Mouse (Mus musculus): ENCODE results near the gene Aoah. TPM values are rescaled to one million over a fixed set of nuclear protein-coding genes. Genes with fewer than 3 reads are reported as not detected.

Aoah gene
- polyA plus RNA-seq, 2 experiments from 2014 or later: not detected

DNA sequence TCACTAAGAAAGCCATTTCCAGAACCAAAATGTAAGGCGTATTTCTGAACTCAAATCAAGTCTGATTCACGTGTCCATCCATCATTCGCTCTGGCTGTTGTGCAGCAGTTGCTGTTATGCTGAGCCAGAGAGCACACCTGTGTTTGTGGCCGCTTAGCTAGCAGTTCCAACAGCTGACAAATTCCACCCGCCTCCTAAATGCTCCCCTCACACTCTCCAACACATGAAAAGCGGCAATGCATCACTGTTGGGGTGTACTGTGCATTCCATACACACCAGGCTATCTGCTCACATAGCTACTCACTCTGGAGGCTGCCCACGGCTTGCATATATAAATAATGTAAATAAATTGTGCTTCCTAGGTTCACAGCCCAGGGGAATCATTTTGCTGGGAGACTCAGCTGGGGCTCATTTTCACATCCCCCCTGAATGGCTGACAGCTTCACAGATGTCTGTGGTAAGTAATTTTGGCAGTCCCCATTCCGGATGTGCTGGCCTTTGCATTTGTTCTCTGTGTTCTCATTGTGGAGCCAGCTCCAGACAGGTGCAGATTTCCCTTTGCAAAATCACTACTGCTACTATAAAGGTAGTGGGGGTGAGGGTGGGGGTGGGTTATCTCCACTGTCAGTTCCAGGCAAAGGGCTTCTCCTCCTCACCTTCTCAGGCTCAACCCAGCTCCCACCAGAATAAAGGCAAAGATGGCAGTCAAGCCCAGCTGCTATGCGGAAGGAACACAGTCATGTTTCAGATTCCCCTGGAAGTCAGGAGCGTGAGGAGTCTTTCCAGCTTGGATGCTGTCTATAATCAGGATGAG lies 123.0 kb downstream of the Aoah start:
- ATAC-seq: no peak

DNA sequence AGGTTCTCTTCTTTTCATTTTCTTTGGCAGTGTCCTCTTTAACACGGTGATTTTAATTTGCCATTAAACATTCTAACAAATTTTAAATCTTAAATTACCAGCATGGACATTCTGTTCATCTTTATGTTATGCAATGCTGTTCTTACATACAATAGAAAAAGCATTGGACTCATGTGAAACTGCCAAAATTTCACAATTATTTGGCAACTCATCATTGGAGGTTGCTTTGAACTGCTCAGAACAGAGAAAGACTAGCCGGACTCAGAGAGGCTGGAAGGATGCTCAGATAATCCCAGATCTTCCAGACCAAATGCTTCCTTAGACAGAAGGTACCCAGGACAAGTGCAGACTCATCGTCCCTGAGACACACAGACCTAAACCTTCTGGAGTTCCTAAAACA lies 126.5 kb downstream of the Aoah start:
- no peak for ATAC-seq

DNA sequence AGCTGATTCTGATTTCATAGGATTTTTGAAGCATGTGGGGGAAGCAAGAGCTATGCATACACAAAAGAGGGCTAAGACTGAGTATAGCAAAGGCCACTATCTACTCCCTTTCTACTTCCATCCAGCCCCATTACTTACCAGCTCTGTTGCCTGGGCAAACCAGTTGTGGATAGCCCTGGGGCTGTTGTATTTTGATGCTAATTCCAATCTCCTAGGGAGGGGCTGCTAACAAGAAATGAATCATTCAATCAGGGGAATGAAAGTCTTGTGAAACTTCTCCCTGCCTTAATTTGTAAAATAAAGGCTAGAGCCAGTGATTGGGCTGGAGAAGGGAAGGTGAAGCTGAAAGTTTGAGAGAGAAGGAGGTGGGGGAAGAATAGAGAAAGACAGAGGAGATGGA lies 142.1 kb downstream of the Aoah start:
- no peak for ATAC-seq

- no peak for ATAC-seq
These were observed 143.5 kb downstream of the Aoah start for GRCm38 (mm10) chr13:20937452-20937851.

- no peak for ATAC-seq
These were observed 145.2 kb downstream of the Aoah start for GRCm38 (mm10) chr13:20939099-20939498.

DNA sequence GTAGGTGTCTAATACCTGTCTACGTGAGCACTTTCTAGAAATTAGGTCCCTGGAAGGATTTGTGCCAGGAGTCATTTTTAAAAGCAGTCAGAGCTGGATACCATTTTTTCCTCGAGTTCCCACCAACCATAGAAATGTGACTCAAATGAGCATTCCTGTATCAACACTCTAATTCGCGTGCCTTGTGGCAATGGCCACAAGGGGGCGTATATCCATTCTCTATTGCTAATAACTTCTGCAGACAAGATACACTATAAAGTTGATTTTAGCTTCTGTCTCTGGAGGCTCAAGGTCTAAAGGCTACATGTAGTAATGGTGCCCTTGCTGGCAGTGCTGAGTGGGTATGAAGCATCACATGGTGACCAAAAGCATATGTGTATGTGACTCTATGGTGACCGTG lies 146.5 kb downstream of the Aoah start:
- ATAC-seq: no peak

GRCm38 (mm10) chr13:20941707-20942106 lies 147.8 kb downstream of the Aoah start:
- no peak for ATAC-seq

GRCm38 (mm10) chr13:20963086-20963485 lies 169.2 kb downstream of the Aoah start:
- no peak for ATAC-seq

DNA sequence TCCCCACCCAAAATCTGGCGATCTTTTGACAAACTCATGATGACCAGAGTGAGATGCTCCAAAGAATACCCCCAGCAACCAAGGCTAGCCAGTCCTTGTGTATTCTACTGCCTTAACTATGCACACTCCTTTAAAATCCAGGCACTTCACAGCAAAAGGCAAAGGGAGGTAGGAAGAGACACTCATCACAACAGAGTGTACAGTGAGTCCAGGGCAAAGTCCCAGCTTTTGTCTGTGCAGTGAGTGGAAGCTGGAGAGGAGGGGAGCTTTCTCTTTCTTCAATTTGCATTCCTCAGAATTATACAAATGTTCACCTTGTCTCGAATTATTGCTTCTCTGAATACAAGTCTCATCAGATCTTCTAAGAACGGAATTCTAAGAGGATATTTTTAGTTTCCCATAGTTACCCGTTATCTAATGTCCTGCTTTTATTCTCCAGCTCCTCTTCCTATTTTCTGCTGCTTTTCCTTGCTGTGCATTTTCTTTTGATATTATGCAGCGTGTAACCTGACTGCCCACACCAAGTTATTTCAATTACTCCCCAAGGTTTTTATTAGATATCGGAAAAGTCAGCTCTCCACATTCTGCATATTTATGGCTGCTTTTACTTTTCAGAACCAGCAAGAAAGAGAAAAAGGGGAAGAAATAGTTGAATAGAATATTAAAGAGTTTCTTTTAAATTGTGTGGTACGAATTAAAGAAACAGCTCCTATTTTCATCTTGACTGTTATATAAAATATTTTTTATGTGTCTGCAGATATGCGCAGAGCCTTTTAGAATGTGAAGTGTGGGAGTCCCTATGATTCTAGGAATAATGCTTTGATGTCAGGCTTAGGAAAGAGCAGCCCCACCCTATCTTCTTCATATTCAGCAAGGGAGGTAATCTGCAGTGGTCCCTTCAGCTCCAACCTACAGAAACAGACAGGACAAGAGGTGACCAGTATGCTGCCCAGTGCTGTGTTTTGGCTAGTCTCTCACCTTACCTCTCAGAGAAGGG lies 187.6 kb downstream of the Aoah start:
- ATAC-seq: no peak

- no peak for ATAC-seq
These were observed 191.6 kb downstream of the Aoah start for GRCm38 (mm10) chr13:20985510-20985909.

DNA sequence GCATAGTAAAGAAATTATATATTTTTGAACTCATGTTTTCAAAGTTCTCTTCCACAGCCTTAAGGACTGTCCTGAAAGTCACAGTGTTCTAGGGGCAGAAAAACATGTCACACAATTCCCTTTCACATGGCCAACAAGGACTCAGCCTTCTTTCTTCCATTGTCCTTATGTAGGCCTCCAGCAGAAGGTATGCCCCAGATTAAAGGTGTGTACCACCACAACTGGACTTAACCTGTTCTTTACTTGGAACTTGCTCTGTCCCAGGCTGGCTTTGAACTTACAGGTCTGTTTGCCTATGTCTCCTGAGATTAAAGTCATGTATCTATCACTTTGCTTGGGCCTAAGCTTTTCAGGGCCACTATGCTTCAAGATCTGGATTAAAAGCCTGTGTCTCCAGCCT lies 192.0 kb downstream of the Aoah start:
- no peak for ATAC-seq

- ATAC-seq: no peak
These were observed 211.3 kb downstream of the Aoah start for GRCm38 (mm10) chr13:21005238-21005637.

DNA sequence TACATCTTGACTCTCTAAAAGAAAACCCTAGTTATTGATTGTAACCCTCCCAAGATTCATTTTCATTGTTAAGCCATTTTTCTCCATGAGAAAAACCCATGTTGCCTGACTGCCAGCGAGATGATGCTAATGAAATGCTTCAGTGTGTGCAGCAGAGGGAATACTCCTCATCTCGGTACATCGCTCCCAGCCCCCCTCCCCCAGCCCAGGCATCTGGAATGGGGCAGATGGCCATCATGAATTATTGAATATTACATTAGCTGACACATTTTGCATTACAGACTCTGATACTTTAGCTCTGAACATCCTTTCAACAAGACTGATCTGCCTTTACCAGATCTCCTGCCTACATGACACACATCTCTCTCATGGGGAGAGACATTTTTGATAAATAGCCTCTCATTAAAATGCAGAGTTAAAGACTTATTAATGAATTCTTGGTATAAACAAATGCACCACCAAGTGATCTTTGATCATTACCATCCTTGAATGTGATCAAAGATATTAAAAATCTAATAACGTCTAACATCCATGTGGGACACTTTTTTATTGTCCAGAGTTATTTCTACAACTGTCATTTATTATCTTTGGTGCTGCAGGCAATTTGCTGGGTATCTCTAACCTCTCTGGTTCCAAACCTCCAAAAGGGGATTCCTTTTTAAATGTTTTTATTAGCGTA lies 211.9 kb downstream of the Aoah start:
- no peak for ATAC-seq

DNA sequence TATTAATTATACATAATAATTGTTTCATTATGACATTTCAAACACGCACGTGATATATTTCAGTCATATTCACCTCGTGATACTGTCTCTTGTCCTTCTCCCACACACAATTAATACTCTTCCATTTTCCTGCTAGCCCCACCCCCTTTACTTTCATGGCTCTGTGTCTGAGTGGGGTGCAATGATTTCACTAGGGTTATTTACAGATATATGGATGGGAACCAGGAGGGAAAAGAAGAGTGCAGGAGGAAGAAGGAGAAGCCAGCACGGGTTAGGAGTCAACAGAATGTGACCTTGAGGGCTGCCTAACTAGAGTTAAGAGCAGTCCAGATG lies 212.4 kb downstream of the Aoah start:
- no peak for ATAC-seq

GRCm38 (mm10) chr13:21013659-21014058 lies 219.7 kb downstream of the Aoah start:
- ATAC-seq: no peak

GRCm38 (mm10) chr13:21024831-21025230 lies 230.9 kb downstream of the Aoah start:
- no peak for ATAC-seq

GRCm38 (mm10) chr13:21033176-21033575 lies 239.3 kb downstream of the Aoah start:
- no peak for ATAC-seq

DNA sequence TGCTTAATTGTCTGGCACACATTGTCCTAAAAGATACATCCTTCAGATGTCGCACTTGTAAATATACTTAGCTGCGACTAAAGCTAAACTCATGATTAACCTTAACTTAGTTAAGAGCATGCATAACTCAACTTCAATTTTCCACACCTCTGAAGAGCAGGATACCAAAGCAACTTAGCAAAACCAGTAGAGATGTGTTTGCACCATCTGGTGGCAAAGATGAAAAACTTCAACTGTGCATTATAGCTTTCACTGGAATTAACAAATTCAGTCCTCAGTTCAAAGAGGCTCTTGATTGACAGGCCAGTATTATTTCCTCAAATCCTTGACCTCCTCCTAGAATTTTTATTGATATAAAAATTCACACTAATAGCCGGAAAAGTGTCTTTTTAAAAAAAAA lies 241.1 kb downstream of the Aoah start:
- no peak for ATAC-seq

DNA sequence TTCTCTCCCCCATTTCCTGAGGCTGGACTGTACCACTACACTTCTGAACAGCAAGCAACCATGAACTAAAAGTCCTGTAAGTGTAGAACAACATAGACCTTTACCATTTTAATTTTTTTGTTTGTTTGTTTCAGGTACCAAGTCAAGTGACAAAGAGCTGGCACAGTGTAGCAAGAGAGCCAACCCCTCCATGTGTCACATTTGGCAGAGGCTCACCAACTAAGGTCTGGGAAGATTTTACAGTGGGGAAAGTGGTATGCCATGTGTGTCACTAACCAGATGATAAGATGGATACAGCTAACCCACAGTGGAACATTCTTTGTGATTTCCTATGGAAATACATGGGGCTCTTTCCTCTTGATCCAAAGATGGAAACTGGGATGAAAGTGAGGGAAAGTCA lies 242.1 kb downstream of the Aoah start:
- no peak for ATAC-seq

DNA sequence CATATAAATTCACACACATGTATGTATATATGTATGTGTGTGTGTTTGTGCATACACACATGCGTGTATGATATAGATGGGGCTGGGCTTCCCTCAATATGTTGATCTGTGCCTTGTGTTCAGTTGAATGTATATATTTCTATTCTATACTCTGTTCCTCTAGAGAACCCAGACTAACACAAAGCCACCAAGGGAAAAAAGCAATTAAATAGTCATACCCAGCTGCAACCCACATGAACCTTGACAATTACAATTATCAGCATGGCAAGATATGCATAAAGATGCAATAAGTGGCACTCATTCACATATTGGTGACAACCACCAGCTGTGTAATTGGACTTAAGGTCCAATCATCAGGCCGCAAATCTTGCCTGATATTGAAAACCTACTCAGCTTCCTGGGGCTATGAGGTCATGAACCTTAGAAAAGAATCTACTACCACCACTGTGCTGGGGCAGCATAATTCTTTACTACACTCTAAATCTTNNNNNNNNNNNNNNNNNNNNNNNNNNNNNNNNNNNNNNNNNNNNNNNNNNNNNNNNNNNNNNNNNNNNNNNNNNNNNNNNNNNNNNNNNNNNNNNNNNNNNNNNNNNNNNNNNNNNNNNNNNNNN lies 246.8 kb downstream of the Aoah start:
- no peak for ATAC-seq

DNA sequence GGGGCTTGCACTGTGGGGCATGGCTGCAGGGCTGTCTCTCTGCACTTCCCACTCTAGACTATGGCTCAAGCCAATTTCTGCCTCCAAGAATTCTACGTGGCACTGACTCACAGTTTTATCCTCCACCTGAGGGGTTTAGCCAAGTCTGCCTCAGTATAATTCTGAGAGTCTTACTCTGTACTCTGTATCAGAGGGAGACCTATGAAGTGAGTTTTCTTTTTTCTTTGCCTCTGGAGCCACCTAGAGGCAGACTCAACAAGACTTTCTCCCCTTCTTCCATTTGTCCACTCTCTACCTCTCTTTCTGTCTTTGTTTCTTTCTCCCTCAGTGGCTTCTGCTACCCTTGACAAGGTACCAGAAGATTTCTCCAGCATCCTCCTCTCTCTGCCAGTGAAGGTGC lies 256.2 kb downstream of the Aoah start:
- no peak for ATAC-seq

- ATAC-seq: no peak
These were observed 272.1 kb downstream of the Aoah start for GRCm38 (mm10) chr13:21066021-21066420.

DNA sequence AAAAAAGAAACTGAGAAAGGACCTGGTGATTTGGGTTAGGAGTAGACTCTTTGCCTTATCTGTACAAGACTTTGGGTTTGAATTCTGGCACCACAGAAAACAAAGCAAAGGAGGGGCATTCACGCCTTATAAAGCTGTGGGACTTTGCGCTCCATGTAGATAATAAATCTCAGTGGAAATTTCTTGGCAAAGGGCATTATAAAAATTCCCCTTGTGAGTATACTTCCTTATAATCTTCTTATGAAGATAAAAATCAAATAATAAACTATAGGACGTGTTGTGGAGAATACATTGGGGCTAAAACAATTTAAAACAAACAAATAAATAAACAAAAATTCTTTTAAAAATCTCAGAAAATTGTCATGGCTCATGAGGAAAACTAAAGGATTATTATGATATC lies 280.9 kb downstream of the Aoah start, which contains the start of gene Olfr1370:
Olfr1370 (minus strand) TSS at position 101 of the 400 bp plus-strand sequence.
- ATAC-seq: no peak

All from activated CD4-positive, CD25-positive, alpha-beta regulatory T cell, adult 4 months (primary cell).